Comparison of ENCODE assay signal across 12 mouse cellular contexts in genomic region chr6:122393231-122393881, GRCm38 (mm10). TPM values are rescaled to one million over a fixed set of nuclear protein-coding genes. Genes with fewer than 3 reads are reported as not detected.
DNase-seq lines count a peak whose midpoint lies in the region; ATAC-seq and TF ChIP-seq lines count a peak whose summit lies in the region.
"Had no signal": no experiment of that assay in that cellular context is flagged by ENCODE, and none has a peak within 500 bp of the region (broad histone marks: within the 10 kb centered on the region; RNA-seq: fewer than 3 reads in every experiment).

No protein-coding gene starts in this region.

- no peaks in the 10 kb centered on the region for H3K27me3 ChIP-seq in midbrain, embryonic 10.5 days (ENCODE audit: low read depth, poor library complexity, severe bottlenecking)
- no peaks in the 10 kb centered on the region for H3K27me3 ChIP-seq in midbrain, postnatal 0 days (ENCODE audit: insufficient read depth, low read length)
- no peaks in the 10 kb centered on the region for H3K27me3 ChIP-seq in midbrain, embryonic 14.5 days (ENCODE audit: control insufficient read depth, insufficient read depth, low read length)
- H3K27me3 ChIP-seq: hindbrain, embryonic 12.5 days had no signal

- DNase-seq in midbrain, embryonic 10.5 days (ENCODE audit: low spot score) = no peak
- DNase-seq in midbrain, postnatal 0 days (ENCODE audit: low spot score) = no peak
- DNase-seq in cerebellum, postnatal 25 days = no peak
- no peak for DNase-seq in midbrain, embryonic 14.5 days
- DNase-seq in thymus, postnatal 0 days (ENCODE audit: low spot score) = no peak
- DNase-seq: adrenal gland, adult 2 months; right cerebral cortex, postnatal 25 days had no signal

- peak overlapping the region; percentile 70 for H3K27ac ChIP-seq in midbrain, embryonic 10.5 days (replicated peaks)
- no peak overlapping the region for H3K27ac ChIP-seq in midbrain, postnatal 0 days (ENCODE audit: low read depth, low read length)
- H3K27ac ChIP-seq in bone marrow, adult 2 months (ENCODE audit: control insufficient read depth, insufficient read depth, low read depth, low read length, poor library complexity) = peak overlapping the region; percentile 39
- H3K27ac ChIP-seq in midbrain, embryonic 14.5 days (replicated peaks; ENCODE audit: low read depth, low read length) = no peak overlapping the region
- H3K27ac ChIP-seq: hindbrain, embryonic 12.5 days had no signal

- H3K4me2 ChIP-seq in midbrain, postnatal 0 days (ENCODE audit: low read depth, low read length, poor library complexity, severe bottlenecking) = no peak overlapping the region
- no peak overlapping the region for H3K4me2 ChIP-seq in midbrain, embryonic 14.5 days (ENCODE audit: low read length)
- H3K4me2 ChIP-seq: hindbrain, embryonic 12.5 days had no signal

- H3K4me1 ChIP-seq in midbrain, embryonic 10.5 days = peaks cover 7% of the 10 kb centered on the region; the same call in 1 of the 2 replicates
- H3K4me1 ChIP-seq in midbrain, postnatal 0 days (ENCODE audit: insufficient read depth, low read length) = no peaks in the 10 kb centered on the region
- no peaks in the 10 kb centered on the region for H3K4me1 ChIP-seq in bone marrow, adult 2 months (ENCODE audit: control insufficient read depth, insufficient read depth, low read length)
- H3K4me1 ChIP-seq in midbrain, embryonic 14.5 days (ENCODE audit: control insufficient read depth, insufficient read depth, low read length) = no peaks in the 10 kb centered on the region

- no peaks in the 10 kb centered on the region for H3K9me3 ChIP-seq in midbrain, embryonic 10.5 days (replicated peaks)
- H3K9me3 ChIP-seq in midbrain, postnatal 0 days (ENCODE audit: low read length) = no peaks in the 10 kb centered on the region
- no peaks in the 10 kb centered on the region for H3K9me3 ChIP-seq in midbrain, embryonic 14.5 days (ENCODE audit: control insufficient read depth, low read length)
- H3K9me3 ChIP-seq: hindbrain, embryonic 12.5 days had no signal

- TF ChIP-seq CTCF in midbrain, postnatal 0 days (IDR thresholded peaks at IDR 0.05) = no peak
- no peak for TF ChIP-seq CTCF in bone marrow, adult 2 months (IDR thresholded peaks at IDR 0.05; ENCODE audit: control insufficient read depth, insufficient read depth, low read length)

- no peak overlapping the region for H3K9ac ChIP-seq in midbrain, postnatal 0 days (replicated peaks; ENCODE audit: low read length, poor library complexity, severe bottlenecking)
- H3K9ac ChIP-seq in midbrain, embryonic 14.5 days (replicated peaks; ENCODE audit: low read length) = no peak overlapping the region
- H3K9ac ChIP-seq: hindbrain, embryonic 12.5 days had no signal

- 83% methylated on average over 19 of the region's 19 CpGs for WGBS in midbrain, embryonic 10.5 days
- 75% methylated on average over 19 of the region's 19 CpGs for WGBS in midbrain, postnatal 0 days
- WGBS in bone marrow, adult 2 months = 47% methylated on average over 19 of the region's 19 CpGs
- WGBS in midbrain, embryonic 14.5 days = 81% methylated on average over 19 of the region's 19 CpGs

- H3K36me3 ChIP-seq in midbrain, embryonic 10.5 days = no peaks in the 10 kb centered on the region
- no peaks in the 10 kb centered on the region for H3K36me3 ChIP-seq in midbrain, postnatal 0 days (ENCODE audit: insufficient read depth, low read length)
- no peaks in the 10 kb centered on the region for H3K36me3 ChIP-seq in midbrain, embryonic 14.5 days (ENCODE audit: control insufficient read depth, insufficient read depth, low read length)
- H3K36me3 ChIP-seq: hindbrain, embryonic 12.5 days had no signal

- ATAC-seq in midbrain, postnatal 0 days (ENCODE audit: low FRiP score) = no peak
- ATAC-seq in erythroid progenitor cell, adult 5-6 weeks (replicated peaks; ENCODE audit: low FRiP score, poor library complexity, severe bottlenecking) = peak; percentile 69
- peak; percentile 61 for ATAC-seq in megakaryocyte progenitor cell, adult 5-6 weeks (replicated peaks; ENCODE audit: poor library complexity)
- ATAC-seq in midbrain, embryonic 14.5 days (ENCODE audit: low FRiP score, low TSS enrichment) = no peak
- ATAC-seq: midbrain, embryonic 16.5 days had no signal

- no peak for TF ChIP-seq POLR2A in bone marrow, adult 2 months (IDR thresholded peaks at IDR 0.05; ENCODE audit: borderline replicate concordance, control insufficient read depth, low read depth, low read length)

- peak overlapping the region; percentile 22; the same call in 1 of the 2 replicates for H3K4me3 ChIP-seq in midbrain, embryonic 10.5 days
- H3K4me3 ChIP-seq in midbrain, postnatal 0 days (ENCODE audit: low read depth, low read length) = no peak overlapping the region
- H3K4me3 ChIP-seq in bone marrow, adult 2 months (replicated peaks; ENCODE audit: control insufficient read depth, low read depth, low read length) = peak overlapping the region; percentile 48
- H3K4me3 ChIP-seq in midbrain, embryonic 14.5 days (replicated peaks; ENCODE audit: low read depth, low read length) = no peak overlapping the region
- H3K4me3 ChIP-seq: hindbrain, embryonic 12.5 days had no signal

RNA-seq across cellular contexts. Expression of gene Phc1, which starts 53.0 kb away (rescaled TPM):
- polyA plus RNA-seq in midbrain, embryonic 10.5 days (2016; fragmentation: Nextera tagmentation; extraction: Ambion mirVana) = 26.6 and 29.3 TPM in 2 replicates
- 60.5 and 67.1 TPM in 2 replicates for total RNA-seq in midbrain, postnatal 0 days (2014; rRNA removed)
- polyA plus RNA-seq in midbrain, postnatal 0 days (2015; fragmentation: Nextera tagmentation; extraction: Ambion mirVana) = 24.7 and 26.8 TPM in 2 replicates
- polyA plus RNA-seq in bone marrow, adult 2 months (2011; ENCODE audit: insufficient read depth, insufficient read length, low replicate concordance, missing spikeins) = 4.0 and 13.6 TPM in 2 replicates
- total RNA-seq in erythroid progenitor cell, adult 5-6 weeks (2015; ENCODE audit: low replicate concordance) = 2.2 and 8.0 TPM in 2 replicates
- 1.0 and 1.4 TPM in 2 replicates for total RNA-seq in erythroid progenitor cell, adult 5-6 weeks (2017; ENCODE audit: low replicate concordance)
- 7.6 and 9.4 TPM in 2 replicates for total RNA-seq in megakaryocyte progenitor cell, adult 5-6 weeks (2015)
- 4.1 and 9.6 TPM in 2 replicates for total RNA-seq in megakaryocyte progenitor cell, adult 5-6 weeks (2017)
- 43.3 and 46.7 TPM in 2 replicates for polyA plus RNA-seq in midbrain, embryonic 14.5 days (2014; fragmentation: Nextera tagmentation; extraction: Ambion mirVana)
- 10.0 and 10.1 TPM in 2 replicates for polyA plus RNA-seq in thymus, postnatal 0 days (2015; fragmentation: Nextera tagmentation; extraction: Ambion mirVana)

Comparison
In these comparisons a context has a peak if more than half of its experiments do, and no peak if none do; other contexts are left out.
1. H3K27ac ChIP-seq: peak in midbrain, embryonic 10.5 days (single experiment) and bone marrow, adult 2 months (single experiment); none in midbrain, postnatal 0 days (single experiment) and midbrain, embryonic 14.5 days (single experiment).
2. H3K4me3 ChIP-seq: peak in midbrain, embryonic 10.5 days (single experiment) and bone marrow, adult 2 months (single experiment); none in midbrain, postnatal 0 days (single experiment) and midbrain, embryonic 14.5 days (single experiment).
3. ATAC-seq: peak in erythroid progenitor cell, adult 5-6 weeks (single experiment) and megakaryocyte progenitor cell, adult 5-6 weeks (single experiment); none in midbrain, postnatal 0 days (single experiment) and midbrain, embryonic 14.5 days (single experiment).